Mouse (Mus musculus): Measurements from ENCODE around the gene Gm45716.

Gm45716 gene

DNA sequence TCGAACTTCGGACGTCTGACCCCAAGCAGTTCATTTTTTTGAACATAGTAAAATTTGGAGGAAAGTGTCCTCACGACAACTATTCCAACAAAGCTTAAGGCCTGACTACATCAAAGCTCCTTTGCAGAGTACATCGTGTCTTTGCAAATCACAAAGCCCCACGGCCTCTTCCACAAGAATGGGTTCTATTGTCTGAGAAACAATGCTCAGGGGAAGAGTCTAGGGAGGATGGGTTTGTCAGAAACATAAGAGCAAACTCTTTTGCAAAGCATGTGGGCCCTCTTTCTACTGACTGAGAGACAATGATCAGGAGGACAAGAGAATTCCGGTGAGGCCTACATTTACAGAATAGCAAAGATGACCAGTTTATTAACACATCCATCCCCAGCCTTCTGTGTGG is 26.8 kb downstream of the Gm45716 start:
- no peak for DNase-seq

DNA sequence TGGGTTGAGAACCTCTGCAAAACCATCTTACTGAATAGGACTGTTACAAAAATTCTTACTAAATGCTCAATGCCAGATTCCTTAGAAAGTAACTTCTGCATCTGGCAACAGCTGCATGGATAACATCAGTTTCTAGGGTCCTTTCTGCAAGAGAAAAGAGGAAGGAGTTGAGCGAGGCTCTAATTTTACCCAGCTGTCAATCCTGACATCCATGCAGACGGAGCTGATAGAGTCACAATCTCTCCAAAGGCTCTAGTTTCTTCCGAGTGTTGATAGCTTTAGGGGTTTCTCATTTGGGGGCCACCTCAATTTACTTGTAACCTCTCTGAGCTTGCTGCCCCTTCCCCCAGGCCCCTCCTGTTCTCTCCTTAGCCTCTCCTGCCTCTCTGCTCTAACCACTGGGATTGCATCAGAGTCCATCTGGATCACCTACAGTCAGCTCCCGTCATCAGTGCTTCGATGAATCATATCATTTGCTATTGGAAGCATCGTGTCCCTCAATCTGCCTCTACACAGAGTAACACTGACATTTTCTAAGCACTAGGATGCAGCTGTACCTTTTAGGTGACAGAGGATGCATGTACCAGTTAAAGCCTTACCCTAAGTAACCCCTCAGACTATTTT is 32.7 kb downstream of the Gm45716 start:
- no peak for DNase-seq

DNA sequence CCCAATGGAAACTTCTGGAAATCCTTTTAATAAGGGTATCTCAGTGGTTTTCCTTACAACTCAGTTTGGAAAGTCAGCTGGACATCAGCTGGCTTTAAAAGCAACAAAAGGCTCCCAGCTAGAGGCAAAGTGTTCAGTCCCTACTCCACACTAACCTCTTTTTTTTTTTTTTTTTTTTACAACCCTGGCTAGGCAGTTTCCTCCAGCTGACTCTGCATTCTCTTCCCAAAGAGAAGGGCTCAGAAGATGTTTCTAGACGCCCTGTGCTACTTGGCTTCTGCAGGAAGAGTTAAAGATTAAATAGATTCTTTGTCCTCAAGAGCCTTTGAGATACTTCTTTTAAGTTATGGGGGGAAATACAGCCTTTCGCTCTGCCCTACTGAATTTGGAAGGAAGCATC is 33.3 kb downstream of the Gm45716 start:
- DNase-seq = no peak

DNA sequence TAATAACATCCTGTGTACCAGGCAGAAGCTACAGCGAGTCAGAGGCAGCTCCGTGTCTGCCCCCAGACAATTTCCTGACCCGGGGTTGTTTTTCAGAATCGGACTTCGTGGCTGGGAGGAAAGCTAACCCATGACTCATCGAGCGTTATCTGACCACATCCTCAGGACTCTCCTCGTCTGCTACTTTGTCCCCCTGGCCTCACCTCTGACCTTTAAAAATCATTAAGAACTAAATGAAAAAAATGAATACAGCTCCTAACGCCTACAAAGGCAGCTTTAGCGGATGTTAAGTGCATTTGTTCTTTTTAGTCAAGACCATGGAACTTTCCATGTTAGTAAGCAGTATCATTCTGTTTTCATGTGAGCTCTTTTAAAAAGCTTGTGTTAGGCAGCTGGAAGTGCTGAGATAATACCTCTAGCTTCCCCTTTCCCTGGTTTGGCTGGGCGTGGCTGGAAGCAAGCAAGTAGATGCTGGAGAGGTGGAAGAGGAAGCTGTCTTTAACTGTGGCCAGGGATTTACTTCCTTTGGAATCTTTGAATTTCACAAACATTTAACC is 37.5 kb downstream of the Gm45716 start:
- peak; percentile 48 for DNase-seq

DNA sequence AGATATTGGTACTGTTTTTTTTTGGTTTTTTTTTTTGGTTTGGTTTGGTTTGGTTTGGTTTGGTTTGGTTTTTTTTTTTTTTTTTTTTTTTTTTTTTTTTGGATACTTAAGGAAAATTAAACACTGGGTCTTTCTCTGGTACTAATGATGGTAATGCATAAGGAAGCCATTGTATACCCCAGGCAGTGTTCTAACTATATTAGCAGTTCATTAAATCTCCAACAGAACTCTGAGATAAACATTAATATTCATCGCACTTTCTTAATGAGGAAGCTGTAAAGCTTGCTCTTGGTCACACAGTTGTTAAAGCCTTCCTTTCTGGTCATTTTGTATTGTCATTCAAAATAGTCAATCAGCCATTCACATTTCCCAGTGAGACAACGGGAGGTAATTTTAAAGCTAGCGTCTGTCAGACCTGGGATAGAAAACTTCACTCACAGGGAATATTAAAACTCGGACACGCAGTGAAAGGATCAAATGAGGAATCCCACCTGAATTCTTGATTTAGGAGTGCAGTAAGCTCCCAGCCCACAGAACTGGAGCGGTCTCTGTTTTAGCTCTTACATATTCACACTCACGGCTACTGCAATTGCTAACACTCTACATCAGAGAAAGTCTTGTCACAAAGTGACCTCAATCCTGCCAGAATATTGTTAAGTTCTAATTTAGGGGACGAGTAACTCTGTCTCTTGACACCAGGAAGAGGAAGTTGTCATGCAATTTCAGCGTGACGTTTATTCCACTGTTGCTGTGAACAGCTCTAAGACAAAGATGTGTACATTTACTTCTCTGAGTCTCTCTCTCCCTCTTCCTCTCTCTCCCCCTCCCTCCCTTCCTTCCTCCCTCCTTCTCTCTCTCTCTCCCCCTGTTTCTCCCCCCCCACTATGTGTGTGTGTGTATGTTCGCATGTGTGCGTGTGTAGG is 39.8 kb downstream of the Gm45716 start:
- no peak for DNase-seq

DNA sequence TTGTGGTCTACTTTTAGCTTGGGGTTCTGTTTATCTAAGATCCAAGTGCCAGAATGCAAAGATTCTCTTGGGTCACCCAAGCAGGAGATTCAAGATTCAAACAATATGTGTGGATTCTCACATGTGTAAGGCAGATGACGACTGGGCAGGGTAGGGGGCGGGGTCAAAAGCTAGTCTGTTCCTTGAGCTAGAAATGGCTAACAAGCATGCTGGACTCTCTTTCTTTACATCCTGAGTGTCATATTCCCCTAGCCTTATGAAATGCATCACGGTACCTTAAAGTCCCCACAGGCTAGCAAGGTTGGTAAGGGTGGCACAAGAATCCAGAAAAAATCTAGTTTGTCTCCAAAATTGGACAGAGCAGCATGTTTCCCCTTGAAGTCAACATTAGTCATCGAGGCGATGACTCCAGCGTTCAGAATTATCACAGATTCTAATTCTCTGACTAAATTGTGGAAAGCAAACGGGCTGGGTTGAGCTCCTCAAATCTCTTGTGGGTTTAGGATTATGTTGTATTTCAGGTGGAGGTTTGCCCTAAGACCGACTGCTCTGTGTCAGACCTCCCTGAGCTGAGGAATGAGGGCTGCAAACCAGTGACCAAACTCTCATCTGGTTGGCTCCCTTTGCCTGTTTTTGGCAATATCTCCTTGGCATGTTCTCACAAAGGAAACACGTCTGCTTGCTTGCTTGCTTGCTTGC is 40.9 kb downstream of the Gm45716 start:
- no peak for DNase-seq

DNA sequence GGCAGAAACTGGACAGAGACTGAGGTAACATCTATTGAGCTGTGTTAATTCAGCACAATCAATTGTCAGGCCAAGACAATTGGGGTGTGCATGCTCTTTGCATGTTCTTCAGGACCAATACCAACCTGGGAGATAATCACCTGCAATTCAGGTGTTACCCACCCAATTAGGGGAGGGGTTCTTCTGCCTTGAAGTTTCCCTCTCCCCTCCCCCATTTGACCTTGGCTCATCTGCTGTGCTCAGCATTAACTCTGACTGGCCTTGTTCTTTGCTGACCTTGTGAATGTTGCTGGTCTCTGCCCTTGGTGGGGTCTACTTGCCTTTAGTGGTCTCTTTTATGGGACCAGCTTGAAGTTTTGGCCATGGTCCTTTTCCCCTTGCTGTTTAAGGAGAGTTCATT is 42.3 kb downstream of the Gm45716 start:
- DNase-seq = no peak

DNA sequence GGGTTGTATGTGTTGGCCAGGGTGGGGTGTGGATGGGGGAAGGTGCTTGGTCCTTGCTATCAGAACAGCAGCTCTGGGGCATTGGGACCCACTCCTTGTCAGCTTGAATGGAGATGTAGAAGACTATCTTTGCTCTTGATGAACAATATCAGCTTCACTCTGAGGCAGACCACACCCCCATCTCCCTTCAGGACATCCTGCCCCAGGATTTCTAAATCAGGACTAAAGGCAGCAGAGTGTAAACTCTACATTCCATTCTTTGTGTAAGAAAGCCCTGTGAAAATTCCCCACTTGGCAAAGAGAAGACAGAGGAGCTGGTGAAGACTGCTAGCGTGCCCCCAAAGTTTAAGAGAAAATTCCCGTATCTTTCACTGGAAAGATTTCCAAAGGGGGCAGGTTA is 43.2 kb downstream of the Gm45716 start:
- DNase-seq = peak; percentile 39

DNA sequence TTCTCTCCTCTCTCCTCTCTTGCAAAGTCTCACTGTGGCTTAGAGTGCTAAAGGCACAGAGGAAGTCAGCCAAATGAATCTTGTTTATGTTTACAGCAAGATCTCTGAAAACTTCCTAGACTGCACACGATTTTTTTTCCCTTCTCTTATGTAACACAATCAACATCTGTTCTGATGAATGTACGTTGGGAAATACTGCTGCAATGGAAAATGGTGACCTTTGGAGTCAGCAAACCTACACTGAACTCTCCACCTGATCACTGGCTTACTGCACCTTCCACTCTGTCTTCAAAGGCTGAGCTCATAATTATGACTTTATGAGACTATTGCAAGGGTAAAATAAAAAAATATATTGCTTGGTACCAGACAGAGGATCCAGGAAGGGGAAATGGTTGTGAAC is 44.1 kb downstream of the Gm45716 start:
- no peak for DNase-seq

DNA sequence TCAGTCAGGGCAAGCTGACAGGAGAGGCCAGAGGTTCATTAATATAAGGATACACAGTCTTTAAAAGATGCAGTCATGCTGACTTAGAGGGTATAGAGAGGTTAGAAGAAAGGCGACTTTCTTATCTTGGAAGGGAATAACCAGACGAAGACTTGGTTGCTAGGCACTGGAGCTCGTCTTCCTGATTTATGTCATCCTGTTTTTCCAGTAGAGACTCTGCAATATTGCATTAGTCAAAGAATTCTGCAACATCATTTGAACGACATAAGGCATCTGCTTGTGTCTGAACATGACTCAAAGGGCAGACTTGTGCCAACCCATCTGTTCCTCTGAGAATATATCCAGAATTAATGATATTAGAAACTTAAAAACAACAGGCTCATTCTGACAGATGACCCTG is 45.2 kb downstream of the Gm45716 start:
- peak; percentile 41 for DNase-seq

DNA sequence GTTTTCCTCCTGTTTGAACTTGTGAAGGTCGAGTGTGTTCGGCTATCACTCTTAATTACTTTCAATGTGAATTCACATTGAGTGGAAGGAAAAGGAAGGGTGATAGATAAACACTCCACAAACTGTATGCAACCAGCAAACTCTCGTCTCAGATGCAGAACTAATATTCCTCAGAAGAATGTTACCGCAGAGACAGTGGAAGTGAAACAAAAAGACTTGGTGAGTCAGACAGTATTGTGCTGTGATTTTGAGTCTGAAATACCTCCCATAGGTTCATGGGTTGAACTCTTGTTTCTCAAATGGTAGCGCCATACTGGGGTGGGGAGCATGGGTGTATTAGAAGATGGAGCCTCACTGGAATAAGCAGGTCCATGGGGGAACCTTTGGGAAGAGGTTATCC is 47.7 kb downstream of the Gm45716 start:
- DNase-seq = no peak

DNA sequence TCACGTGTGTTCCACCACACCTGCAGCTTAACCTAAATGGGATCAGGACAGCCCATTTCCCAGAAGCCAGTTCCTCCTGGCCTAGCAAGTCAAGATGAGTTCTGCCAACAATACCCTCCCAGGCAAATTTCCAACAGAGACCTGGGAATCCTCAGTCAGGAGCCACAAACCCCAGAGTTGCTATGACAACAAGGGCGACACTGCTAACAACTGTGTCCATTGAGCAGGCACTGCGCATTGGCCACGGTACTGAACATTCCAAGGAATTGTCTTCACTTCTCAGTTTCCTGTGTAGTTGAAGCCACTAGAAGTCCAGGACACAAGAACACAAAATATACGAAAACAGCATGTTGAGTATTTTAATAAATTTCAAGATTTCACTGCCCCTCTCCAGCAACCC is 50.1 kb downstream of the Gm45716 start:
- DNase-seq = no peak

DNA sequence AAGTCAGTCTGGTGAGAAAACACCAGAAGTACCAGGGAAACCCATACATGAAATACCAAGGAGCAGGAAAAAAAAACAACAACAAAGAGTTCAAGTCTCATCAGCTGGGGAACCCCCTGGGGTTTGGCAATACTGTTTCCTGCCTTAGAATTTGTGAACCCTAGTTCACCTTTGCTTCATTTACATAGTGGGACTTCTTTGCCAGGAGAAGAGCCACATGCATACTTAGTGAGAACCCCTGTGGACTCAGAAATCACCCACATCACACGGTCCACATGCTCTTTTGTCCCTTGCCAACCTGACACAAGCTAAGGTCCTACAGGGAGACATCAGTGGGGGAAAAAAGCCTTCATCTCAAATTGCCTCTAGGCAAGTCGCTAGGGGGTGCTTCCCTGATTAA is 51.2 kb downstream of the Gm45716 start:
- no peak for DNase-seq

DNA sequence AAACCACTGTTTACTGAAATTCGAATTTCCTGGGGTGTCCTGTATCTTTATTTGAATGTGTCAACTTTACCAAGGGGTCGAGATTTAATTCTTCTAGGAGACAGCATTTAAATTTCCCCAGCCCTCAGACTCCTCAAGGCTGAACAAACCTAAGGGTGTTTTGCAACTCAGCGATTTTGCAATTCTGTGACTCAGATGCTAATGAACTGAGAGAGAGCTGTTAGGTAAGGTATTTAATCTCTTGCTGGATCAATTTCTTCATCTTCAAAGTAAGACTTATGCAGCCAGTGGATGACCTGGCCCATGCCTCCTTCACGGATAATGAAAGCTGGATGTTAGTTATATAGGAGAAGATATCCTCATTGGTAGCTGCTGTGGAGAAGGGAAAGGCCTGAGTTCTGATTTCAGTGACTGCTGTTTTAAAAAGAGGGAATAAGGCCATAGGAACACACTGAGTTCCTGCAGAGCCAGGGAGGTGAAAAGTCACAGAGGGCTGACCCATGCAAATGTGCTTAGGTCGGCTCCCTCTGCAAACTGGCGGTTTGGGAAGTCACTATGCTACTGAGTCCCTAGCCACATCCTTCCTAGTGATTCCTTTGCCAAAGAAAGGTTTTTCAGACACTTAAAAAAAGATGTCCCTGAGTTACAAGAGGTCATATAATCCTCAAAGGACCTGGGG is 53.3 kb downstream of the Gm45716 start:
- no peak for DNase-seq

DNA sequence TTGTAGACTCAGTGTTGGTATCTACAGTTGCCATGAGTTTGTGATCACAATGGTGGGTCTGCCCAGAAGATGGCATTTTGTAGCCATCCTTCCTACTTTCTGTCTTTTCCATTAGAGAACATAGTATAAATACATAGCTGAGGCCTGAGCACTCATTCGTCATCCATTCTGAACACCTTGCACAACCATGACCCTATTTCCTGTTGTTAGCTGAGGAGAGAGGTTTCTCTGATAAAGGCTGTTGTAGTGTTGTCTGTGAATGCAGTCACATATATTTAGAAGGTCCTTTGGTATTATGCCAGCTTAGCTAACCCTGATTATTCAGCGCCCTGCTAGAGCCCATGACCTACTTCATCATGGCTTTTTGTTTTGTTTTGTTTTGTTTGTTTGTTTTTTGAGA is 54.4 kb downstream of the Gm45716 start:
- DNase-seq = no peak

DNA sequence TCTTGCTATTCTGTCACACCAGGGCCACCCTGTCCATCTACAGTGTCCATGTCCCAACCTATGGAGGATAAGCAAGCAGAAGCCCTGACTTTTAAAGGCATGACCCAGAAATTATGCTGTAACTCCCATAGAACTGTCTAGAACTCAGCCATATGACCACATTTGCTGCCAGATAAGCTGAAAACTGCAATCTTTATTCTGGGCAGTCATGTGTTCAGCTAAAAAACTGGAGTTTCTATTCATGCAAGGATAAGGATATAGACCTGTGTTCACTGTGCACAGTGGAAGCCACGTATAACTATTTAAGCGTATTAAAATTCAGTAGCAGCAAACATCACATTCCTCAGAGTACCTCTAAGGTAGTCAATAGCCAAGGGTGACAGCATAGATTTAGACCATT is 55.8 kb downstream of the Gm45716 start:
- no peak for DNase-seq

DNA sequence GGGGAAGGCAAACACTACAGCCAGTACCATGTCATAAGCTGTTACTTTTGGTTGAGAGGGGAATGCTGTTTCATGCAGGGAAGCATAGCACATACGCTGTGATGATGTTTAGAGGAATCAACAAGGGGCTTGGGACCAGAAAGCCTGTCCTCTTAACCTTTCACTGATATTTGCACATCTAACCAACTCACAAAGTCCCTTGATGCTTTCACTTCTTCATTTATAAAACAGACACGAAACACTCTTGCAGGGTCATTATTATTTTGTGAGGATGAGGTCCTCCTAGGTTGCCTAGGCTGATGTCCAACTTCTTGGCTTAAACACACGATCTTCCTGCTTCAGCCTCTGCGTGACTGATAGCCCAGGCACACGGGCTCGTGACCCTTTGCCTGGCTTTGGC is 58.1 kb downstream of the Gm45716 start:
- DNase-seq = no peak

DNA sequence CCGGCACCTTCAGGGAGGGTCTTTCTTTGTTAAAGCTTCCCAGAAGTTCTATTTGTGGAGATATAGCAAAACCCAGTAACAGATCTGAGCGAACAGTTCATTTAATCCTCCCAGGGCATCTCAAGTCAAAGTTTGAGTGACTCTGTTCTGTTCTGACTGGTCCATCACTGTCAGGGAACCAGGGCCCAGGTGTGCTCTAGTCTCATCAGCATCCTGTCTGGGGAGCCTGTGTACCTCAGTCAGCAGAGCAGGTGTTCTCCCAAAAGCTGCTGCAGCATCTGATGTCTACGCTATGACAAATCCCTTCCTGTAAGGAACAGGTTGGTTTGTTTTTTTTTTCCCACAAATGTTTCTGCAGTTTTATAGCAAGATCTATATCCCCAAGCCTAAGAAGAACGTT is 59.2 kb downstream of the Gm45716 start:
- DNase-seq = no peak

DNA sequence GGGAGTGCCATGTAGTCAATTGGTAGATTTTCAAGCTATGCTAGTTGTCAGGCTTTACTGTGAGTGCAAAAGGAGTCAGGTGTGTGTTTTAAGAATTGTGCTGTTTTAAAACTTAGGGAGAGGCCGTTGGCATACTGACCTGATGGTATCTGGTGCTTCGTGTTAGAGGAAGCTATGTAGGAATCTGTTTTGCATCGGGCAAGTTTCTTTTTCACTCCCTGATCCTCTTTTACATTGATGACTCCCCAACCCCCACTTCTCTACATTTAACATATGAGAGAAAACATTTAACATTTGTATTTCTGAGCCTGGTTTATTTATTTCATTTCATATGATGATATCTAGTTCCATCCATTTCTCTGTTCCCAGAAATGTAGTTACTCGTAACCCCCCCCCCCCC is 60.3 kb downstream of the Gm45716 start:
- DNase-seq = no peak

DNA sequence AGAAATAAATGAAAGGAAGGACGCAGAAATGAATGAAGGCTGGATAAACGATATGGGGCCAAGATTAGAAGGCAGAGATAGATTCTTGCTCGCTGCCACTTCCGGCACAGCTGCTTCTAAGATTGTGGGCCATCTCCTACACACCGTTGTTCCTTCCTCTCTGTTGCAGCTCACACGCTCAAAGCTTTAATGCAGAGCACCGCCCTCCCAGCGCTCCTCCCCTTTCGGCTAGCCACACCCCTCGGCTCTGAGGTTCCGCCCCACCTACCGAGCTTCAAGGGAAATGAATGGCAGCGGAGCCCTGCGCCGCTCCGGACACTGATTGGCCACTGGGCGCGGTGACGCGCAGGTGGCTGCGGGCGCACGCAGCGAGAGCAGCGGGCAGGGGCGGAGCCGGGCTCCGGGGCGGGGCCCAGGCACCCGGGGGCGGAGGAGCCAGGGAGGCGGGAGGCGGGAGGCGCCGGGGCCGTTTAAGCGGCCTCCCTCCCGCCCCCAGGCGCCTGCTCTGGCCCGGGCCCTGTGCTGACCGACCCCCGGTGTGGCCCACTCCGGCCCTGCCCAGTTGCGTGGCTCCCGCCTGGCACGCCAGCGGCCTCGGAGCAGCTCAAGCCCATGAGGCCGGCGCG is 61.7 kb downstream of the Gm45716 start, which contains the start of gene Mmd:
Mmd (plus strand) TSS at position 432 of the 626 bp plus-strand sequence.
- peak; percentile 98 for DNase-seq

DNA sequence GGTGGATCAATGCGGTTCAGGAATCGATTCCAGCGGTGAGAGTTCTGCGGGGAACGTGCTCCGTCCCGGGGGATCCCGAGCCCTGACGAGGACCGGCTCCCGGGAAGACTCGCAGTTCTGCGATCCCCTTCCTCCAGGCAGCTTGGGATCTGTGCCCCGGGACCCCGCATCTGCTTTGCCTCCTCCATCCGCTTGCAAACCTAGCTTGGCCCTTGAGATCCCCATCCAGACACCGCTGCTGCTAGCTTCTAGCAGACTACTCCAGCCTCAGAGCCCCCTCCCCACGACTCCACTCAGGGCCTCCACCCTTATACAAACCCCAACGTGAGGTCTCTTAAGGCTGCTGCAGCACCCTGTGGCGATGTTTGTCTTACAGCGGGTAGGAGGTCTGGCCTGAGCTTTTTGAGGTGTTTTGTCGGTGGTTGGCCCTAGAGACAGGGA is 62.2 kb downstream of the Gm45716 start:
- no peak for DNase-seq

DNA sequence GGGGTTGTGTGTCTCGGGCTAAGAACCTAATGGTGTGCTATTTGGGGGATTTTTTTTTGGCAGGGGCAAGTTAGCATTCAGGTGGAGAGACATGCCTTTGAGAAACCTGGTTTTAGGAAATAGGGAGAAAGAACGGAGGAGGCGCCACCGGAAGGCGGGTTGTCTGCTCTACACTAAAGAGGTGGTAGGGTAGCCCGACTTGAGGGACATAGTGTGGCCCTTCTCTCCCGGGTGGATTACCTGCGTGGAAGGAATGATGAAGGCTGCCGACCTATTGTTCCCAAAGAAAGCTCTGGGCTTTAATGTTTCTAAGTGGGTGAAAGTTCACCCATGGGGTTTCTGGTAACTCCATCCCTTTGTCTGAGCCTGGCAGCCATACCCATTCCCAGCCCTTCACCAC is 62.7 kb downstream of the Gm45716 start:
- DNase-seq = no peak

All from kidney, postnatal 10 days (tissue).